Mouse (Mus musculus) adrenal gland, adult 8-10 months (tissue): ENCODE measurements around the gene Srf. TPM values are rescaled to one million over a fixed set of nuclear protein-coding genes. Genes with fewer than 3 reads are reported as not detected.

Experiments used
- DNase-seq: peaks from one replicate; pipeline ENCODE4 v3.0.0; 2022
- total RNA-seq, 4 experiments: library from RNA; stranded (reverse); gene quantifications; 2 replicates each; pipeline ENCODE4 v1.2.4; 2022

Gene Srf
- total RNA-seq, 4 experiments from 2014 or later = 34.0 to 42.0 (median 37.2) TPM

DNA sequence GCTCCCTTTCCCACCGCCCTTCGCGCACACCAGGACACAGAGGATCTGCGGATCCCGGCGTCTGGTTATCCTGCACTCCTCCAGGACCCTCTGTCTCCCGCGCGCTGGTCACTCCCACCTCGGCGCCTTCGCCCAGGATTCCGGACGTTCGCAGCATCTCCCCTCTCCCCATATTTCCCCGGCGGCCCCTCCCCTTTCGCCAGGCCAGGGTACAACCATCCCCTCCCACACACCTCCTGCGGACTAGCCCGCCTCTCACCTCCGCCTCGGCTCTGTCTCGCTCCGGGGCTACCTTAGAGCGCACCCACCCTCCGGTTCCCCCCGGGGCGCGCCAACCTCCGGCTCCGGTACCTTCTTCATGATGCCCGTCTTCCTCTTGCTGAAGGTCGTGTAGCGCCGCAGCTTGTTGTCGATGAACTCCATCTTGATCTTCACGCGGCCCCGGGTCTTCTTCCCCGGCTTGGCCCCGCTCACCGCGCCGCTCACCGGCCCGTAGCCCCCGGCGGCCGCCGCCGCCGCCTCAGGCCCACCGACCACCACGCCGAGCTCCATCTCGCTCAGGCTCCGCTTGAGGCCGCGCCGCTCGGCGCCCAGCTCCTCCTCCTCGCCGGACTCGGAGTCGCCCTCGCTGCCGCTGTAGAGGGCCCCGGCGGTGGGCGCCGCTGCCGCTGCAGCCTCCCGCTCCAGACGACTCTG is 850 bp downstream of the Srf start:
- DNase-seq = no peak

DNA sequence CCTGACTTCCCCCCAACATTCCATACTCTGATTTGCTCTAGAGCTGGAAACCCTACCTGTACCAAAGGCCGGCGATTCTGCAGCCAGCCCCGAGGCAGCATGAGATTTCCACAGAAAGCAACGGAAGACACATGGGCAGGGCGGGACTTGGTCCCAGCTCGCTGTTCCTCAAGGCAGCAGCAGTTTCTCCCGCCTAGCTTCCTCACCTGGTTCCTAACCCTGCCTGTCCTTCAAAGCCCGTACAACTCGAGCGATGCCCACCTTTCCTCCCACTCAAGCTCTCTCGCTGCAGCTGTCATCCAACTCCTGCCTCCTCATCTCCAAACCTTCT is 1.4 kb downstream of the Srf start:
- DNase-seq = no peak

DNA sequence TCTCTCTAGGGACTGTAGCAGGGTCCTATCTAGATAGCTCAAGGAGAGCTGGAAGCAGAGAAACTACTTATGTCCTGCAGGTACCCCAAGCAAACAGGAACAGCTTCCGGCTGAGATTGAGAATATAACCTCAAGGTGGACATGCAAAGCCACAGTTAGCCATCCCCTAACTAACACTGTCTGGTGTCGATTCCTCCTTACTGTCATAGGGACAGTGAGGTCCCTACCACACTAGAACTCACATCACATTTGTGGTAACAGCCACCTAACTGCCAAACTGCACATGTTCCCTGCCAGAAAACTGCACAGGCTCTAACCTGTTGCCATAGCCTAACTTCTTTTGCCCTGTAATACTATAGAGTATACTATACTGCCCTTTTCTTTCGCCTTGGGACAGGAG is 2.0 kb downstream of the Srf start:
- DNase-seq = no peak

DNA sequence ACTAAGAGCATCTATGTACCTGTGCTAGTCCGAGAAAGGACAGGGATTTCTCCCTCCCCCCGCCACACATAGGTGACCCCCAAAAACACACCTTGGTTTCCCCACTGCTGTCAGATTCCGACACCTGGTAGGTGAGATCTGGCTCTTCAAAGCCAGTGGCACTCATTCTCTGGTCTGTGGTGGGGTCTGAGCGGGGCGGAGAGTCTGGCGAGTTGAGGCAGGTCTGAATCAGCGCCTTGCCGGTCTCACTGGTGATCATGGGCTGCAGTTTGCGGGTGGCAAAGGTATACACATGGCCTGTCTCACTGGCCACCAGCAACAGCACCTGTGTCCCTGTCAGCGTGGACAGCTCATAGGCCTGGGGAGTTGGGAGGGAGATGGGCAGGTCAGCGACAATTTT is 2.5 kb downstream of the Srf start:
- DNase-seq = no peak

DNA sequence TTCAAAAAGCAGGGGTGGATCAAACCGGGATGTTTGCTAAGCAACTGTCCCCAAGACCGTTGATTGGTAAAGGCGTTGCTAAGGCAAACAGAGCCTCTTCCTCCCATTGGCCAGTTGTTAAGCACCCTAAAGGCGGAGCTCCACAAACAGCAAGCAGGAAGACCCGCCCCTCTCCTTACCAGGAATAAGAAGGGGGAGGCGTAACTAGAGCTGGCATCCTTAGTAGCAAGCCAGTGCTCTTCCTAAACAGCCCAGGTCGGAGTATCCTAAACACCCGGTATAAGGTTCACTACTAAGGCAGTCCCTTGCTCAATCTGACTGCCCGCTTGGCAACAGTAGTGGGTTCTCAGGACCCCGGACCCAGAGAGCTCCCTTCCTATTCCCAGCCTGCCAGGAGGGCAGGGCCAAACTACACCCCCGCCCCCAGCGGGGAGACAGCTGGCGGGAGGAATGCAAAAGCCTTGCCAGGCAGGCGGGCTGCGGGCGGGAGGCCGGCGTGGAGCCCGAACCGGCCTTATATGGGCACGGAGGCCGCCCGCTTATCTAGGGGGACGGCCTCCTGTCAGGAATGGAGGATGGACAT is 3.0 kb downstream of the Srf start:
- peak; percentile 91 for DNase-seq

GRCm38 (mm10) chr17:46552151-46552550 is 3.8 kb downstream of the Srf start:
- DNase-seq = no peak

GRCm38 (mm10) chr17:46551369-46551768 is 4.6 kb downstream of the Srf start:
- no peak for DNase-seq

- DNase-seq = no peak
Observed at GRCm38 (mm10) chr17:46550904-46551303, 5.1 kb downstream of the Srf start.

- no peak for DNase-seq
Observed at GRCm38 (mm10) chr17:46549642-46550041, 6.3 kb downstream of the Srf start.

GRCm38 (mm10) chr17:46549193-46549592 is 6.8 kb downstream of the Srf start:
- DNase-seq = no peak

- DNase-seq = no peak
Observed at GRCm38 (mm10) chr17:46548741-46549140, 7.2 kb downstream of the Srf start.

DNA sequence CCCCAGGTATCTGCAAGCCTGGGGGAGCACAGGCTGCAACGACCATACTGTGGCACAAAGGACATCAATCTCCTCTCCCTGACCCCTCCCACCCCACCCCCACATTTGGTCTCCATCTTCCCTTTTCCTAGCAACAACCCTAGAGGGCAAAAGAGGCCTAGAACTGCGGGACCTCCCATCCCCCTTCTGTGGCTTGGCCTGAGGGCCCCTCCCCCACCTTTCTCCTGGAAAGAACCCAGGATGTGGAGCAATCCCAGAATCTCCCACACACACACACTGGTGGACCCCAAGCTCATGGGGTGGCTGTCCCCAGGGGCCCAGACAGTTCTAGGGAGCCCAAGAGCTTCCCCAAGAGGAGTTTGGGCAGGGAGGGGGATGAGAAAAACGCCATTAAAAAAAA is 8.1 kb downstream of the Srf start:
- no peak for DNase-seq

DNA sequence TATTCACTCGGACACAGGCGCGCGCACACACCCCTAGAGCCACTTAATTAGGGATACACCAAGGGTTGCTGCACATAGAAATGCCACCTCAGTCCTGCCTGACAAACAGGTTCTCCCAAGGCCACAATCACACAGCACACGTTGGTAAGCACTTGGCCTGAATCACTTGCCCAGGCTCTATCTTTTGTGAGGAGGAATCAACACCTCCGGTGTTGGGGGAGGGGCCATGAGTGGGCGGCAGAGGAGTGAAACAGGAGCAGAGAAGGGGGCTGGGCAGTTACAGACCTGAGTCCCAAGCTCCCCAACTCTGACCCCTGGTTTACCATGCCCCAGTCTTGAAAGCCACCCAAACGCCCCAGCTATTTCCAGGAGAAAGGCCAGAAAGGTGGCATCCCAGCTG is 9.0 kb downstream of the Srf start:
- no peak for DNase-seq

DNA sequence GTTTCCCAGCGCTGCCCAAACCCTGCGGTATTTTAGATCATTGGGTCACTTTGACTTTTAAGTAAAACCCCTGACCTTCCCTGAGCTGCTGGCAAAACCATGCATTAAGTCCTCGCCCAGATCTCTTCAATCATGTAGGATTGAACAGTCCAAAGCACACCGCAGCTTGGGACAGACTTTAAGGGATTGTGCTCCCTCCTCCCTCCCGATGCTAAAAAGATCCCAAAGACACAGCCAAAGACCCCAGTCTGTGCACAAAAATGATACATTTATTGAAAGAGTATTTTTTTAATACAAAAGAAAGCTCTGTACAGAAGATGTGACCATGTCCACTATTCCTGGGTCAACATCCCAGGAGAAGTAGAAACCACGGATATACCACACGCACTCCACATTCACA is 9.4 kb downstream of the Srf start:
- DNase-seq = no peak

GRCm38 (mm10) chr17:46545813-46546564 is 10.0 kb downstream of the Srf start, which contains the start of gene Cul9:
Gene Cul9 (minus strand): TSS chr17:46546388.
- peak; percentile 83 for DNase-seq

DNA sequence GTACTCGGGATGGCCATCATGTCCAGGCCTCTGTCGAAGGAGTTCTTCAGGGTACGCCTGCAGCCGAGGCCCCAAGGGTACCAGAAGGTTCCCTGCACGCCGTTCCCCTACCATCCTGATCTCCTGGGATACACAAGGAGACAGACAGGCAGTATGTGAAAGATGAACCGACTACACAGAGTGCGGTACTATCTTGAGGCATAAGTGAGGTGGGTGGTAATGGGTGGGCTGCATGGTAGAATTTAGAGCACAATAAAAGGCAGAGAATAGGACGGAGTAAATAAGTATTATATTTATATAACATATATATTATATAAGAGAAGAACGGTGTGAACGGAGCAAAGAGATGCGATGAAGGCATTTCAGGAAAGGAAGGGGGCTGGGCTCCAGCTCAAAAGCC is 12.3 kb downstream of the Srf start:
- no peak for DNase-seq

GRCm38 (mm10) chr17:46525579-46526307 is 30.2 kb downstream of the Srf start:
- DNase-seq = peak; percentile 45

DNA sequence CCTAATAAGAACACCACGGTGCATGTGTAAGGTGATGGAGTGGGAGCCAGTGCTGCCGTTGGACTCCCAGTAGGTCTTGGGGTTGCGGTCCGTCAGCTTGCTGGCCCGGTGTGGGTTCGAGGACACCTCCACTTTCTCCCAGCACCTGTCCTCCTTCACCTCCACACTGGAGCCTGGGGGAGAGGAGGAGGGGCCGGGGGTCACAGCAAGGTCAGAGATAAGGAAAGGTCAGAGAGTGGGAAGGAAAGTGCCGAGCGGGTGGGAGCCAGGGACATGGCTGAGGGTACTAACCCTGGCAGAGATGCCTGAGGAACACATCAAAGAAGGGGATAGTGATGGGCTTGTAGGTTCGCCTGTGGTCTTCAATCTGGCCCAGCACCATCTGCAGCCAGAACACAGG is 30.9 kb downstream of the Srf start:
- no peak for DNase-seq

GRCm38 (mm10) chr17:46521963-46522668 is 33.9 kb downstream of the Srf start:
- no peak for DNase-seq

DNA sequence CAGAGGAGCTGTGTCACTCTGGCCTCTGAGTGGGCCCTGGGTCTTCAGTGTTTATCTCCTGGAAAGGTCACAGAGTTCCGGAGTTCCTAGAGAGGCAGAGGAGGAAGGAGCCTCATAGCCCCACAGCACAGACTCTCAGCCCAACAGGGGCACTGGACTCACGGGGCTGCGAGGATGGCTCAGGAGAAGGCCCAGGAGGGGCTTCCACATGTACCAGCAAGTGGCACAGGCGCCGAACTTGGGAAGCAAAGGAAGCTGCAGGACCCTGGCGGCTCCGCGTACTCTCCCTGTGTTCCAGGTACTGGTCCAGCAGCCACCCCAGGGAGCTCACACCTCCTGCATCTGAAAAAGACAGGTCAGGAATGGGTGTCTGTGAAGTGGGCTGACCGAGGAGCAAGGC is 34.8 kb downstream of the Srf start:
- no peak for DNase-seq

- DNase-seq = no peak
Observed at GRCm38 (mm10) chr17:46520385-46520979, 35.5 kb downstream of the Srf start.

- DNase-seq = no peak
Observed at GRCm38 (mm10) chr17:46519971-46520370, 36.0 kb downstream of the Srf start.
